Mouse (Mus musculus) splenic B cell, adult 2 months (primary cell): ENCODE measurements at regions not wholly inside any gene's neighbourhood (a gene's known extent, or its start where the extent isn't known, plus 50 kb on each side); places are given as distances from the start of the nearest gene placed in this dataset.

Experiments
- DNase-seq: peaks from one replicate; pipeline ENCODE4 v3.0.0-alpha.2; 2011; ENCODE audit warnings: low read depth, low spot score
- H3K27me3 ChIP-seq: 2 replicates; pipeline ENCODE4 v1.6.1; 2012; ENCODE audit warnings: mild to moderate bottlenecking, low read length, moderate library complexity, mixed read lengths; ENCODE audit not compliant: control insufficient read depth, poor library complexity, insufficient read depth, severe bottlenecking
- H3K36me3 ChIP-seq: 2 replicates; pipeline ENCODE4 v1.6.1; 2012; ENCODE audit warnings: mild to moderate bottlenecking, low read length, moderate library complexity, mixed read lengths; ENCODE audit not compliant: control insufficient read depth, poor library complexity, insufficient read depth, severe bottlenecking

DNA sequence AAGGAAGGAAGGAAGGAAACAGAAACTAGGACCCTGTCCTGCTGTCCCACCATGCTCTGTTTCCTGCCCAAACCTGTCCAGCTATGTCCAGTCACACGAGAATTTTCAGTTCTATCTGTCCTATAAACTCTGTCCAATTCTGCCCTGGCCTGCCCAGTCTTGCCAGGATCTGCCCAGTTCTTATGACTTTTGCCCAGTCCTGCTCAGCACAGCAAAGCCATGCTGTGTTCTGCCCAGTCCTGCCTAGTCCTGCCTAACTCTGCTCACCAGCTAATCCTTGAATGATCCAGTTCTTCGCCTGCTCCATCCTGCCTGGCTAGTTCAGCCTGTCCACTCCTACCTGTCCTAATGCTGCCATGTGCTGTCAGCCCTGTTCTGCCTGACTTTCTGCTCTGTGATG, 57.3 kb upstream of the Alk start:
- no peak for DNase-seq
- Histone ChIP-seq H3K36me3 (no peaks in the 10 kb centered on the region), H3K27me3 (no peaks in the 10 kb centered on the region)

DNA sequence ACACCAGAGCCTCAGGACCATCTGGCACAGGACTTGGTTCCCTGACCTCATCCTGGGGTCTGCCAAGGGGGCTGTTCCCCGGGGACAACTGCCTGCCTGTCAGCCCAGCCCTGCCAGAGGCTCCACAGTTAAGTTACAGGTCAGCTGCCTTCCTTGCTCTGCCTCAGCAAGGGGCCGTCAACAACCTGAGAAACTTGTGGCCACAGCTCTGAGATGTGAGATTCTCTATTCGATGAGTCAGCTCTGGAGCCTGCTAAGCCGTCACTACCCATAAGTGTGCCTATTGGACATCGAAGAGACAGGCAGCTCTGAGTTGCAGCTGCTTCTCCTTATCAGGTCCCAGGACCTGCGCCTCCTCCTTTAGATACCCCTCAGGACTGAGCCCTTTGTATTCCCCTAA, 54.3 kb upstream of the Alk start:
- H3K36me3 ChIP-seq: no peaks in the 10 kb centered on the region
- DNase-seq: no peak
- no peaks in the 10 kb centered on the region for H3K27me3 ChIP-seq

DNA sequence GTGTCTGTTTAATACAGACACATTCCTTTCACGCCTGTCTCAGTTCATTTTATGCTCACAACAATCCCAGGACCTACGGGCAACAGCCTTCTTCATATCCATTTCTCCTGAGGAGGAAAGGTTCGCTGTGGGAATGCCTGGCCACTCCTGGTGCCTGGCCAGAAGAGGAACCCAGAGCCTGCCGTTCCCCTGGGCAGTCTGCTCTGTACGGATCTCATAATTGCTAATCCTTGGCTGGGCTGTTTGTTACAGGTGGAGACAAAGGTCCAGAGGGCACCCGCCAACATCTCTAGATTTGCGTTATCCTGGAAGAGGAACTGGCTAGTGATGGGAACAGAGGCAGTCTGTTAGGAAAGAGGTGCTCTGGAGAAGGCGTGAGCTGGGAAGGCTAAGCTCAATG, 53.4 kb upstream of the Alk start:
- DNase-seq: no peak

More for the DNA sequence above, 53.4 kb upstream of the Alk start:
- H3K27me3 ChIP-seq: no peaks in the 10 kb centered on the region
- H3K36me3 ChIP-seq: no peaks in the 10 kb centered on the region
